Mouse (Mus musculus) layer of hippocampus, adult 9-10 months (tissue): ENCODE data around the gene Aig1.

Experiments
- DNase-seq: peaks from one replicate; pipeline ENCODE4 v3.0.0; 2022; ENCODE audit warnings: low spot score

Gene Aig1

GRCm38 (mm10) chr10:13702043-13702442, 166.7 kb downstream of the Aig1 start:
- DNase-seq, result no peak

- DNase-seq, result no peak
These were observed 172.5 kb downstream of the Aig1 start for GRCm38 (mm10) chr10:13696326-13696725.

- no peak for DNase-seq
These were observed 175.5 kb downstream of the Aig1 start for GRCm38 (mm10) chr10:13693276-13693675.

- DNase-seq, result no peak
These were observed 178.0 kb downstream of the Aig1 start for GRCm38 (mm10) chr10:13690773-13691172.

GRCm38 (mm10) chr10:13689841-13690590, 178.8 kb downstream of the Aig1 start:
- no peak for DNase-seq

- no peak for DNase-seq
These were observed 180.2 kb downstream of the Aig1 start for GRCm38 (mm10) chr10:13688386-13689120.

- no peak for DNase-seq
These were observed 181.5 kb downstream of the Aig1 start for GRCm38 (mm10) chr10:13687182-13687810.

GRCm38 (mm10) chr10:13686127-13686526, 182.7 kb downstream of the Aig1 start:
- peak; percentile 21 for DNase-seq

GRCm38 (mm10) chr10:13685366-13685765, 183.4 kb downstream of the Aig1 start:
- no peak for DNase-seq

GRCm38 (mm10) chr10:13684452-13684851, 184.3 kb downstream of the Aig1 start:
- no peak for DNase-seq

GRCm38 (mm10) chr10:13682565-13682964, 186.2 kb downstream of the Aig1 start:
- no peak for DNase-seq

- no peak for DNase-seq
These were observed 191.3 kb downstream of the Aig1 start for GRCm38 (mm10) chr10:13677440-13677839.

GRCm38 (mm10) chr10:13675033-13675379, 193.8 kb downstream of the Aig1 start:
- no peak for DNase-seq

GRCm38 (mm10) chr10:13674304-13675032, 194.3 kb downstream of the Aig1 start:
- no peak for DNase-seq

- DNase-seq, result no peak
These were observed 201.5 kb downstream of the Aig1 start for GRCm38 (mm10) chr10:13667166-13667696.

- DNase-seq, result no peak
These were observed 205.3 kb downstream of the Aig1 start for GRCm38 (mm10) chr10:13663476-13663875.

- DNase-seq, result no peak
These were observed 209.0 kb downstream of the Aig1 start for GRCm38 (mm10) chr10:13659778-13660177.

- no peak for DNase-seq
These were observed 214.9 kb downstream of the Aig1 start for GRCm38 (mm10) chr10:13653739-13654462.

GRCm38 (mm10) chr10:13653326-13653725, 215.5 kb downstream of the Aig1 start:
- no peak for DNase-seq

GRCm38 (mm10) chr10:13652061-13652460, 216.7 kb downstream of the Aig1 start:
- DNase-seq, result no peak

- no peak for DNase-seq
These were observed 227.0 kb downstream of the Aig1 start for GRCm38 (mm10) chr10:13641750-13642149.
